Mouse (Mus musculus) T-helper 2 cell (primary cell): Measurements from ENCODE around the gene Tln2.

Experiments used
- in situ Hi-C: fragments of 300-600 bp; cut with MboI, MseI; formaldehyde crosslinking; loops from one replicate; pipeline ENCODE4 v1.15.1; 2025; ENCODE audit warnings: high pct_unique_total_duplicates

Tln2 gene

DNA sequence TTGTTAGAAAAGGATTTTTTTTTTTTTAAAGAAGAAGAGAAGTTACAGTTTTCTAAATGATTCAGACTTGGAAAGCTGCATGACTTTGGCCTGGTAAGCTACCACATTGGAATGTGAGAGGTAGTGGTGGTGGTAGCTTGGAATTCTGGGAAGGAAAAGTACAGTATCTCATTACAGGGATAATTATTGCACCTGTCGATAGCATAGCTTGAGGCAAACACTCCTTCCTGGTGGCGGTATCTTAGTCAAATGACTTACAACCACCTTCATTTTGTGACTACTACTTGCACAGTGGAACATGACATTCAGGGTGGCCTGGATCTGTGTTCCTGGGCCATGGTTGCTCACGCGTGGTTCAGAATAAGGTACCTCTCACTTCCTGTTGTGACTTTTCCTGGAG is 348.3 kb downstream of the Tln2 start:
- in situ Hi-C loops = no loop called here

- in situ Hi-C loops = no loop called here
These were observed 350.1 kb downstream of the Tln2 start for GRCm38 (mm10) chr9:67209451-67209850.

GRCm38 (mm10) chr9:67208420-67208819 is 351.1 kb downstream of the Tln2 start:
- in situ Hi-C loops = no loop called here

DNA sequence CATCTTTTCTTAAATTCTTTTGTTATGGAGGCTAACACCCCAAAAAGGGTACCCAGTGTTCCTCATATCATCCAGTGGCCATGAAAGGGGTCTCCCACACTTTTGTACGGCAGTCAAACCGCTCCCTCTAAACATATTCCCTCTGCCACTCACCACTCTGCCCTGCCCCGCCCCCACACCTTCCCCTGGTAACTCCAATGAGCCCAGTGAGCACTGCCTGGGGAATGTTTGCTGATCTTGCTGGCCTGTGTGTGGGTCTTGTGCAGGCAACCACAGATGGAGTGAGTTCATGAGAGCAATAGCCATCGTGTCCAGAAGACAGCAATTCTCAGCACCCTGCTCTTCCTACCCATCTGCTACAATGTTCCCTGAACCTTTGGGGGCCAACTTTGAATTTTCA is 354.3 kb downstream of the Tln2 start:
- in situ Hi-C loops = no loop called here

DNA sequence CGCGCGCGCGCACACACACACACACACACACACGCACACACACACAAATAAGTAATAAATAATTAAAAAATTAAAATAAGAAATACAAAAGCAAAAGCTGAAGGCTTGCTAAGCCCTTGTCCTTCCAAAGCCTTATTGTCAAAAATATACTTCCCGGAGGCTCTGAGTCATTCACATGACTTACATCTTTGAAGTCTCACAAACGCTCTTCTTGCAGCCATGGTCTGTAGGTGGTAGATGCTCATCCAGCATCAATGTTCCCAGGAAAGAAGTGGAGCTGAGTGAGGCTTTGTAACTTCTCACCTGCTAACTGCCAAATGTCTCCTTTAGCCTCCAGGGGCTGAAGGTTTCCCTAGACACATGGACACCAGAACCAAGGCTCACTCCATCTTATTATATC is 362.9 kb downstream of the Tln2 start:
- in situ Hi-C loops = no loop called here

DNA sequence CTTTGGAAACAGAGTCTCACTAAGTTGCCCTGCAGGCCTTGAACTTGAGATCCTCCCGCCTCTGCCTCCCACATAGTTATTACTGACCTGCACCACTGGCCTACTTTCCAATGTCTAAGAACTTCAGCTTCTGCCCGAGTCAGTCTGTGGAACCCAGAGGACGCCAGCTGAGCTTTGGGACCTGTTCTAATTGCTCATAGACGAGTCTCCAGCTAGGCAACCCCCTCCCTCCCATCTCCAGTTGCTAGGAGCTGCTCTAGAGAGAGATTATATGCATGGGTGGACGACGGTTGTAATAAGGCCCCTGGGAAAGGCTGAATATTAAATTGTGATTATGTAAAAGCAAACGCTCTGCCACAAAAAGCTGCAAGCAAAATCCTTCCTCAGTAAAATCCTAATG is 364.2 kb downstream of the Tln2 start:
- in situ Hi-C loops = no loop called here

- in situ Hi-C loops = no loop called here
These were observed 367.8 kb downstream of the Tln2 start for GRCm38 (mm10) chr9:67191488-67192331.

GRCm38 (mm10) chr9:67187686-67188085 is 371.8 kb downstream of the Tln2 start:
- in situ Hi-C loops = no loop called here

DNA sequence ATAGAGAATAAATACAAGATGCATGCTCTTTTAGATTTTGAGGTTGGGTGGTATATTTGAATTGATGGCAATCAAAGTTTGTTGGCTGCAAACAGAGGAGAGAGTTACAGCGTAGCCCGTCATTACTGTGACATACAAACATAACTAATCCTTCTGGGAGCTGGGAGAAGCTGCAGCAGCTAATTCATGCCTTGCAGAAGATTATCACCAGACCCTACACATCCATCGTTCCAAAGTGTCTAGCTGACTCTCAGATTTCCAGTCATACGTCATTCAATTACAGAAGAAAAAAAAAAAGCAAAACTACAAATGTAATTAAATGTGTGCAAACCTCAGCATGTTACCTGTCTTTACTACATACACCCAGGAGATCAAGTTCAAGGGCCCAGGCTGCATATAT is 372.3 kb downstream of the Tln2 start:
- in situ Hi-C loops = no loop called here

GRCm38 (mm10) chr9:67184556-67184955 is 374.9 kb downstream of the Tln2 start:
- in situ Hi-C loops = no loop called here

DNA sequence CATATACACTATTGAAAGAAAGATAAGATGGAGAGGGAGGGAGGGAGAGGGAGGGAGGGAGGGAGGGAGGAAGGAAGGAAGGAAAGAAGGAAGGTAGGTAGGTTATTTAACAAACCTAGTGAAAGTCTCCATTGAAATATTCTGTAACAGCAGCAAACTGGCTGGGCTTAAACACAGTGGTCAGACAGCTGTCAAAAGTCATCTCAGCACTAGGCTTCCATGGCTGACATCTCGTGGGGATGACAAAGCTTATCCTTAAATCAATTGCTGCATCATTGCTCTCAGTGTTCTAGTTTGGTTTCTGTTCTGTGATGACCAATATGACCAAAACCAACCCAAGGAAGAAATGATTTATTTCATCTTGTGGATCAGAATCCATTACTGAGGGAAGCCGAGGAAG is 376.0 kb downstream of the Tln2 start:
- in situ Hi-C loops = no loop called here

- in situ Hi-C loops = no loop called here
These were observed 377.5 kb downstream of the Tln2 start for GRCm38 (mm10) chr9:67182006-67182405.

DNA sequence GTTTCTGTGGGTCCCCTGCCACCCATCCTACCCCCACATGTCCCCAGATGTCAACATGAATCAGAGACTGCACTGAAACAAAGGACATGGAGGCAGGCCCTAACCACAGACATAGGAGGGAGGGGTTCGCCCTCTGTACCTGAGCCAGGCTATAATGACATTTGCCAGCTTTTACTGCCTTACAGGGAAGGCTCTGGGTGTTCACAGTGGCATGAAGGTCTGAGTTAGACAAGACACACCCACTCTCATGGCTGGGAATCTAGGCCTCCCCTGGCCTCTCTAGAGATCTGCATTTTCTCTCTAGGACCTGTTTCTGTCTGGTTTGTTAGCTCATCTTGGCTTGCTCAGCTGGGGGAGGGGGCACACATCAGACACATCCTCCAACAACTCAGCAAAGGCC is 380.8 kb downstream of the Tln2 start:
- in situ Hi-C loops = no loop called here

- in situ Hi-C loops = no loop called here
These were observed 381.3 kb downstream of the Tln2 start for GRCm38 (mm10) chr9:67178203-67178602.

GRCm38 (mm10) chr9:67176073-67176472 is 383.4 kb downstream of the Tln2 start:
- in situ Hi-C loops = no loop called here

DNA sequence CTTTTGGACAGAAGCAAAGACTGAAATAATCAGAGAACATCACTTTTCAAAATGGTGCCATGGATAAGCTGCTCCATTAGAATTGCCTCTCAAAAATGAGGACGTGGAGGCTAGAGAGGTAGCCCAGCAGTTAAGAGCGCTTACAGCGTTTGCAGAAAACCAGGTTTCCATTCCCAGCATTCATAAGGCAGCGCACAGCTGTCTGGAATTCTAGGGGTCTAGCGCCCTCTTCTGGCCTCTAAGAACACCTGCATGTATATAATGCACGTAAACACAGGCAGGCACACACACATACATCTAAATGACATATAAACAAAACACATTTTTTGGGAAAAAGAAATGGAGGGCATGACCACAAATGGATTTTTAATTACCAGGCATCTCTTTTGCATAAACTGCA is 385.7 kb downstream of the Tln2 start:
- in situ Hi-C loops = no loop called here

- in situ Hi-C loops = no loop called here
These were observed 386.3 kb downstream of the Tln2 start for GRCm38 (mm10) chr9:67173154-67173553.

DNA sequence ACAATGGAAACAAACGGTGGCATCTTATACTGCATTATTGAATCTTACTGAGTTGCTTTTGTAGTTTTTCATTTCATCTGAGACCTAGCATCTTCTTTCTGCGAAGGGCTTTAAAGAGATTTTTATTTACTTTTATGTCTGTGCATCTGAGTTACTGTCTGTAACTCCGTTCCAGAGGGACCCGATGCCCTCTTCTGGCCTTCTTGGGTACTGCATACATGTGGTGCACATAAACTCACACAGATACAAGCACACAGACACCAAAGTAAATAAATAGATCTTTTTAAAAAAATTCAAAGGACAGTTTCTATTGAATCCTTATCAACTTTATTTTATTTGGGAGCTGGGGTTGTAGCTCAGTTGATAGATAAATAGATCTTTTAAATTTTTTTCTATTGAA is 388.1 kb downstream of the Tln2 start:
- in situ Hi-C loops = no loop called here

GRCm38 (mm10) chr9:67170759-67171158 is 388.7 kb downstream of the Tln2 start:
- in situ Hi-C loops = no loop called here

DNA sequence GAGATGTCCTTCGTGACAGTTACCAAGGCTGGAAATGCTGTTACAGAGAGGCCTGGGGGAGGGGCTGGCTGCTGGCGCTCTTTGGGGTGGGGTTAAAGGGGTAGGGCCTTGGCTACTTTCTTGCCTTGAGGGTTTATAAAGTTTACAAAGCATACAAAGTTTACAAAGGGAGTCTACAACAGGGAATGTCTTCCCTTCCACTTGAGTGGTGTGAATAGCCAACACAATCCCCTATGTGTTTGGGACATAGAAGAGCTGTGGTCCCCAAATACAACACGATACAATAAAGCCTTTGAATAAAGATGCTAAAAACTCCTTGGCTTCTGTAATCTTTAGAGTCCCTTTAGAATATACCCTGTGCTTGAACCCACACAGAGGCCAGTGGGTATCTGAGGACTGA is 389.5 kb downstream of the Tln2 start:
- in situ Hi-C loops = no loop called here
